8 mouse cellular contexts compared by ENCODE assay signal in genomic region chr12:111574074-111574886, GRCm38 (mm10). TPM values are rescaled to one million over a fixed set of nuclear protein-coding genes. Genes with fewer than 3 reads are reported as not detected.
DNase-seq lines count a peak whose midpoint lies in the region; ATAC-seq lines count a peak whose summit lies in the region.

Gene Mark3, plus strand, starts transcription at chr12:111574523.

- peak; percentile 97 for ATAC-seq in inflammation-experienced regulatory T-cells, adult 6 months
- ATAC-seq in megakaryocyte-erythroid progenitor cell, adult 5-6 weeks (replicated peaks; ENCODE audit: low FRiP score, low TSS enrichment, poor library complexity, severe bottlenecking): peak; percentile 96

- peak; percentile 98 to 99 for DNase-seq in adrenal gland, adult (ENCODE audit: inconsistent age in 2 of 2, low spot score in 1 of 2)
- DNase-seq in embryo, embryonic 10.5 days (ENCODE audit: low spot score): peak; percentile 98
- DNase-seq in gastrocnemius, postnatal 14 days: peak; percentile 98
- DNase-seq in left cerebral cortex, postnatal 10 days (ENCODE audit: extremely low spot score in 1 of 2, low spot score in 2 of 2): peak; percentile 96 to 99
- DNase-seq in right cerebral cortex, postnatal 25 days: peak; percentile 99
- peak; percentile 96 to 98 for DNase-seq in urinary bladder, postnatal 4 days (ENCODE audit: low spot score in 2 of 2)

- intact Hi-C loops in gastrocnemius, postnatal 14 days (cut with DNase I; ENCODE audit: low total_unique reads): no loop called here
- intact Hi-C loops in left cerebral cortex, postnatal 10 days (cut with DNase I): loop anchor here (5.0 kb wide), 1 partner anchor 37 kb away; the partner anchor contains the start of gene Eif5

RNA-seq across cellular contexts. Expression of gene Mark3, which starts in this region (rescaled TPM):
- total RNA-seq in gastrocnemius, postnatal 14 days (2021): 10 to 100 TPM; 48.7 to 51.8 TPM
- 10 to 100 TPM; 16.4 to 45.8 (median 41.1) TPM for polyA plus RNA-seq in inflammation-experienced regulatory T-cells, adult 6 months (2017; shearing (Covaris generic))
- 100 to 1,000 TPM; 132 to 137 TPM for total RNA-seq in left cerebral cortex, postnatal 10 days (2021)
- total RNA-seq in megakaryocyte-erythroid progenitor cell, adult 5-6 weeks (2014; fragmentation: Nextera tagmentation): 56.3 and 62.2 TPM in 2 replicates
- 55.2 and 81.3 TPM in 2 replicates for total RNA-seq in megakaryocyte-erythroid progenitor cell, adult 5-6 weeks (2017)

Comparison
In these comparisons a context has a peak if more than half of its experiments do, and no peak if none do; other contexts are left out.
1. Peak in every context shown above with its lines: DNase-seq and ATAC-seq.